Mouse (Mus musculus) cerebellum, postnatal 10 days (tissue): ENCODE results near the gene Gzmb.
"Not testable (repeated sequence)": the region's sequence is repeated elsewhere in the genome, so short reads cannot be mapped to it uniquely, and the experiment has no call there.

ENCODE experiments used
- DNase-seq, 2 experiments: peaks; one replicate each; pipeline ENCODE4 v3.0.0; 2021; ENCODE audit warnings: mixed read lengths in 2 of 2

The Gzmb gene

DNA sequence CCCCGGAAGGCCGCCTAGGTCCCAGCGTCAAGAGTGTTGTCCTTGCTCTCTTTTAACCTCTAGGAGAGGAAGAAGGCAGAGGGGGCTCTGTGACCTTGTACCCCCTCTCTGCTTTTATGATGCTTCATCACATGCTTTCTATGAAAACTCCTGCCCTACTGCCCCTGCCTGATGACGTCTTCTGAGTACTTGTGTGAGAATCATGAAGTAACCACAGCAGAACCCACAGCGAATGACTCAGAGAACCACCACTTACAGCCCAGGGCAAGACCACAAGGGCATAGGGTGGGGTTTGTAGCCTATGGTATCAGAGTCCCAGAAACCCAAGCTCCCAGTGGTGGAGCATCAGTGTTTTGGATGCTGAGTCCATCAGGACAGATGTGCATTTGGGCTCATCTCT is at the start of gene Gzmb:
Gene Gzmb (minus strand): TSS at position 108 of the 400 bp plus-strand sequence.
- no peak for DNase-seq

DNA sequence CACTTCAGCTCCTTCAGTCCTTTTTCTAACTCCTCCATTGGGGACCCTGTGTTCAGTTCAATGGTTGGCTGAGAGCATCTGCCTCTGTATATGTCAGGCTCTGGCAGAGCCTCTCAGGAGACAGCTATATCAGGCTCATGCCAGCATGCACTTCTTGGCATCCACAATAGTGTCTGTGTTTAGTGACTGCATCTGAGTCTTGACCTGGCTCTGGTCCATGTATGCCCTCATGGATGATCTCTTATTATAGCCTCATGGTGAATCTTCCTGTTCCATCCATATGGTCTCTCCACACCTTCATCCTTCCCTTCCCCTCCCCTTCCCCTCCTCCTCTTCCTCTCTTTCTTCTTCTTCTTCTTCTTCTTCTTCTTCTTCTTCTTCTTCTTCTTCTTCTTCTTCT is 49.7 kb upstream of the Gzmb start:
- peak; percentile 71 to 79 for DNase-seq

DNA sequence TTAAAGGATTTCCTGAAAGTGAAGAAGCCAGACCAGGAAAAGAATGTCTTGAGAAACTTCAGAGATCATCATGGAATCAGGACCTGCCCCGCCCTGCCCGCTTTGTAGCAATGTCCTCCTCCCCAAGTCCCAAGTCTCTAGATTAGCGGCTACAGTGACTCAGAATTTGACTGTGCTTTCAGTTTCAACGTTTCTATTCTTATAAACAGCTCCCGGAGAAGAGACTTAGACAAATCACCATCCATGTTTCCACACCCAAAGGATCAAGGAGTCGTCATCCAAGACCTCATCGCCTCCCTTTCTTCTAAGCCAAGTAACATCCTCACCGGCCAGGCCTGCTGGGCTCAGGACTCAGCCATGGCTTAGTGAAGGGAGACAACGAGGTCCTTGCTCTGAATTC is 48.2 kb upstream of the Gzmb start:
- DNase-seq: no peak

DNA sequence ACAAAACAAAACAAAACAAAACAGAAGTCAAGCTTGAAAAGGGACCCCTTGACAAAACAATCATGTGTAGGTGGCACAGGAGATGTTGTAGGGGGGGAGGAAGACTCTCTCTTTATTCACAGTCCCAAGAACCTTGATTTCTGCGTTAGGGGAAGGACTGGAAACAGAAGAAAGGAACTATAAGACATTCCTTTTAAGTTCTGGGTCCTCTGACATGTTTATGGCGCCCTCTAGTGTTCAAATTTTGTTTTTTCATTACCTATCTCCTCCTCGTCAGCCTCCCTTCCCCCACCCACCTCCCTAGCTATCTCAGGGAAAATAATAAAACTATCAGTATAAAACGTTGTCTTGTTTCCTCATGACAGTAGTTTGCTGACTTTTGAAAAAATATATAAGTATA is 42.1 kb upstream of the Gzmb start:
- DNase-seq: peak; percentile 64 to 91

DNA sequence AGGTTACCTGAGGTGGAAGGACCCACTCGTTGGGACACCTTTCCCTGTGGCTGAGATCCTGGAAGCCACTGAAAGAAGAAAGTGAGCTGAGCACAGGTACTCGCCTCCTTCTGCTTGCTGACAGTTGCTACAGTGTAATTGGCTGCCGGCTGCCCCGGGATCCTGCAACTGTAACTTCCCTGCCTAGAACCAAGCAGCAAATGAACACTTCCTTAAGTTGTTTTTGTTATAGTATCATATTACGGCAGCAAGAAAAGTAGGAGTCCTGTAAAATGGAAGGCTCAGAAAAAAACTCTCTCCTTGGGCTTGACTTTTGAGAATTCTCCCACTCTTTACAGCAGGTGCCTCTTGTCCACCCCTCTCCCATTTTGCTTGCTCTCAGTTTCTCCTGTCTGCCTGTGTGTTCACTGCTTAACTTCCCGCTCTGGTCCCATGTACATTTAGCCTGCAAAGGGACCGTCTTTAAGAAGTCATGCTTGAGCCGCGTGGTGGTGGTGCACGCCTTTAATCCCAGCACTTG is 41.5 kb upstream of the Gzmb start:
- no peak for DNase-seq

DNA sequence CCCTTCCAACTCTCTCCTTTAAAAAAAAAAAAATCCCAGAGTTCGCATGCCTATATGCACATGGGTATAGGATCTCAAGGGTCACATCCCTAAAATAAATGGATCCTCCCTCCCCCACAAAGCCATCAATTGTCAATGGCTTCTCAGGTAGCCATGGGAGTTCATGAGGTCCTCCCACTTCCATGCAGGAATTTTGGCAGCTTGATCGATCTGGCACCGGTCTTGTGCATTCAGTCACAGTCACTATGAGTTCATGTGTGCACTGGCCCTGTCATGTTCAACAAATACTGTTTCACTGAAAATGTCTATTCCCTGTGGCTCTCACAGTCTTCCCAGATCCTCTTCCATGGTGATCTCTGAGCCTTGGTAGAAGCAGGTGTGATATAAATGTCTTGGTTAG is 40.0 kb upstream of the Gzmb start:
- DNase-seq: peak; percentile 63 to 72

DNA sequence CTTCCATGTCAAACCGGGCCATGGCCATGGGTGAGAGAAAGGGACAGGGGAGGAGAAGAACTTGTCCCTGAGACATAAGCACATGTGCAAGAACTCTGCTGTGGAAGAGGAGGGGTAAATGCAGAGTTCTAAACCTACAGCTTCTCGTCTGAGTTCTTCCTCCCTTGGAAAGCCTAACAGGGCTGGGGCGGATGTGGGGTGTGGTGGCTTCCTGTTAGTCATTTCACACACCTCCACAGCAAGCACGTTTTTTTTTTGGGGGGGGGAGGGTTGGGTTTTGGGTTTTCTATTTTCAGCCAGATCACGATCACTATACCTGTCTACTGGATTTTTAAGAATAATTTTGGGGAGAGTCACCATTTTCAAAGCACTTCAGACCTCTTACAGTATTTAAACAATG is 34.7 kb upstream of the Gzmb start:
- no peak for DNase-seq

DNA sequence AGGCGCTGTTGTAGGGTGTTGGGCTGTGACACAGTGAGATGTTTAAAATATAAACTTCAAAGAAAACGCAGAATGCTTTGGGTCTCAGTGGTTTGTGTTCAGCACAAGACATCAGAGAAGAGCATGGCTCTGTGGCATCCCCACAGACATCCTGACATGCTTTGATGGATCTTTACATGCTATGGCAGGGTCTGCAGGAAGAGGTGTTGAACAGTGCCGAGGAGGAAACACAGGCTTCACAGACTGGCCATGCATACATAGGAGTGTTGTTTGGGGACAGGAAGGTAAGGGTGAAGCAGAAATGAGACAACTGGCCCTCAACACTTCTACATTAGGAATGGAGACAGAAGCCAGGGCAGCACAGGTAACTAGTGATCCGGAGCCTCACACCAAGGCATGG is 34.0 kb upstream of the Gzmb start:
- DNase-seq: no peak

DNA sequence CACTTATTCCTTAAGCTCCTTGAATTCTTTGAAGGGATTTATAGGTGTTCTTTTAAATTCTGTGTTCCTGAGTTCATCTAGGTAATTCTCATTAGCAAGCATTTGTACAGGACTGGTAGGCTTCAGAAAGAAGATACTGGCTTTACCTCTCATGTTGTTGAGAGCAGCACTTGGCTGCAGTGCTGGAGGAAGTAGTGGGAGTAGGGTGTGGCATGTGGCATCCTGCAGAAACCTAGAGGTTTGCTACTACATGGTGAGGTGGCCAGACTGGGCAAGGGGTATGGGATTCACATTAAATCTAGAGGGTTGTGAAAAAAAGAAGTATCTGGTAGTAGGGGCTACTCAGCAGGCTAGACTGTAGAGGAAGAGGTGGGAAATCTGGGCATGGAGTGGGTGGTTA is 31.1 kb upstream of the Gzmb start:
- no peak for DNase-seq

DNA sequence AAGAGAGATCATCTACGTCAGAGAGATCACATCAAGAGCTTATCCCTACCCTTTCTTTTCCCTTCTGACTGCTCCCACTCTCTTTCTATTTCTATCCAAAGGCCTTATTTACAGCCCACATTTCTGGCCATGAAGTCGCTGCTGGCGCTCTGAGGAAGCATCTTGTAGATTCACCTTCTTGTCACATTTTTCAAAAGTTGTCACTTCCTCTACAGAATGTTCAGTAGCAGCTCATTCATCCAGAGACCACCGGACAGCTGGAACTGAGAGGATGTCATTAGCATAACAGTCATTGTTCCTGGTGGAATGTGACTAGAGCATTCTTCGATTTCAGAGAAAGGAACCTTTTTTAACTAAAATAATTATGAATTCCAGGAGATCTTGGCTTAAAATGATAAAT is 26.6 kb upstream of the Gzmb start:
- no peak for DNase-seq

DNA sequence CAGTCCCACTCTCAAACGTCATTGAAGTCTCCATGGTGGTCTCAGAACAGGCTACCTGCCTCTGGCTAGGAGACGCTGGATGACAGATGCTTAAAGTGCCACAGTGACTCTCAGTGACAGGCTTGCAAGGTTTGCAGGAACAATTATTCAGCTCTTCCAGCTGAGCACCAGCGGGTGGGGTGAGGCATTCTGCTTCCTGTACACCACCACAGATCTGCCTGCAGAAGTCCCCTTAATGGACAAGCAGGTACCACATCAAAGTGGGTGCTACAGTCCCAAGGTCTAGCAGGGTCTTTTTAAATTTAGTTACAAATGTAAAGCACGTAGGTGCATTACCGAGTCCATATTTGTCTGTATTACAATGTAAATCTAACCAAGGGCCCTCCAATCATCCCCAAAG is 25.7 kb upstream of the Gzmb start:
- DNase-seq: no peak

DNA sequence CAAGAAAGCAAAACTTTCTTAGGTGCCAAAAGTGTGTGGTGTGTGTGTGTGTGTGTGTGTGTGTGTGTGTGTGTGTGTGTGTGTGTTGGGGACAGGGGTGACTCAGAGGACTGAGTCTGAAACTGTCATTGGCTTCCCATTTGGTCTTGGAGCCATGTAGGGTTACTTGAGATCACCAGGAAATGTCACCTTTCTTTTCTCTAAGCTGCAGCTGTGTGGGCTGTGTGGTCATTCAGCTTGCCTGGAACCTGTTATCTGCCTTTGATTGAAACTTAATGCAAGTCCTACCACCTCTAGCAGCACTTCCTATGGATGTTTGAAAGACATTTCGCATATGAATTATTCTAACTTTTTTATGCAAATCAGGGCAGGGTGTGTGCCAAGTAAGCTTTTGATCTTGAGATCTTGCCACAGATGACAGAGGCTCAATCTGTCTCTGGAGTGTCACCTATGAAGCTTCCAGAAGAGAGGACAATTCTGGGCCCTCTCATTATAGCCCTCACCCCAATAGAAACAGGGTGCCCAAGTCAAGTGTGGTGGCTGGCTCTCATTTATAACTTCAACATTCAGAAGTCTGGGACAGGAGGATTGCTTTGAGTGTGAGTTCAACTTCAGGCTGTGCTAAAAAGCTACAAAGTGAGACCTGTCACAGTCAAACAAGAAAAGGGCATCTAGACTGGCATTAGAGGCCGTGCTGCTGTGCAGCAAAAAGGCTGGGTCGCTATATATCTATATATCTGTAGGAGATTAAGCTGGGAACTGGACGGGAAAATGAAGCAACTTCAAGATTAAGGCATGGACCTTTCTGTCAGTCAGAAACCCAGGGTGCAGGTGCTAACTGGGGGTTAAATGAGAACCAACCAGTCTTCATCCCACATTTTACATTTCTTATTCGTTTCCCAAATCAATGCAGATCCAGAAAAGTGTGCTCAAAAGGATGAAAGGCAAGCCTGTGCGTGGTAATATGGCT is 22.6 kb upstream of the Gzmb start:
- DNase-seq: no peak

DNA sequence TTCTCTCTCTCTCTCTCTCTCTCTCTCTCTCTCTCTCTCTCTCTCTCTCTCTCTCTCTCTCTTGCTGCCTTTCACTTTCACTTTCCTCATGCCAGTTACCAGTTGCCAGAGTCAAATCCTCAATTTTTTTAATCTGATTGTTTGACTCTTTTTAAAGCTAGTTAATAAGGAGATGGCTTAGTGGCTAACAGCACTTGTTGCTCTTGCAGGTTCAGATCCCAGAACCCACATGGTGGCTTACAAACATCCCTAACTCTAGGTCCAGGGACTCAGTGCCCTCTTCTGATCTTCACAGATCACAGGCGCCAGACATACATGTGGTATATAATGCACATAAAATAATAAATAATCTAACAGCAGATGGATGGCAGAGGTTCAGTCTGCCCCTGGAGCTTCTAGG is 21.8 kb upstream of the Gzmb start:
- DNase-seq: no peak

DNA sequence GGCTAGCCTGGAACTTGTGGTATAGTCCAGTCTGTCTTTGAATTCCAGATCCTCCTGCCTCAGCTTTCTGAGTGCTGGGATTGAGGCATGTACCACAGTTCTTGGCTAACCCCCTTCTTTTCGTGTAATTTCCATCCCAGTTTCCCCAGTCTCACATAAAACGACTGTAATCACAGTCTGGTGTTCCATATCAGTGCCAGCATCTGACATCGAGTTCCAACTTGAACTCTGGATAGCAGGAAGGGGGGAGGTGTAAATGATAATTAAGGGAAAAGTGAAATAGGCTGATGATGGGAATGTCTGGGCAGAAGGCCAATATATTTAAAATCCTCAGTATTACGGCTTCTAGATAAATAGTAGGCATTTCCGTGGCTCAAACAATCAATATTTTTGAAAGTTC is 19.0 kb upstream of the Gzmb start:
- DNase-seq: no peak

DNA sequence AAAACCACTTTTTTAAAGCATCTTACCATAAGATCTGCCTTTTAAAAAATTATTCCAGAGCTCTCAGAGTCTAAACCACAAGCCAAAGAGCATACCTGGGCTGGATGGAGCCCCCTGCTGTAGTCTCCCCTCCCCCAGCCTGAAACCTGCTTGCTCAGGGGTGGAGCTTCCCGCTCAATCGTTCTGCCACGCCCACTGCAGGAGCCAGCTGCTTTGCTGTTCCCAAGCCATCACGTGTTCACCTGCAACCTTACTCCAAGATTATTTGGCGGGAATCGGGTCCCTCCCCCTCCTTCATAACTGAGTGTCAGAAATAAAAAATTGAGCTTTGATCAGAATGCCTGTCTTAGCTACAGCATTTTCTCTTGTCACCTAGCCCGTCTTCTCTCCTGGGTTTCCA is 16.6 kb upstream of the Gzmb start:
- DNase-seq: not testable (repeated sequence)

DNA sequence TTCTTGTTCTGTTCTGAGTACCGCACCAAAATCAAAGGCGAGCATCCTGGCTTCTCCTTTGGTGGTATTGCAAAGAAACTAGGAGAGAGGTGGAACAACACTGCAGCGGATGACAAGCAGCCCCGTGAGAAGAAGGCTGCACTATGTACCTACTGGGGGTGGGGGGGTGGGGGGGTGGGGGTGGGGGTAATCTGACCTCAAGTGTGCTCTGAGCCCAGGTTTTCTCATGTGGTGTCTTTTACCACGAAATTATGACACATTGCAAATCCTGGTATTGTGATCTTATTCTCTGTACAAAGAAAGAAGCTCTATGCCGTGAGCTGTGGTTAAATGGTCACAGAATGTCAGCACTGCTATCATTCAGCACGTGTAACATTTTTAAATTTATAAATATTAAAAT is 14.0 kb upstream of the Gzmb start:
- not testable (repeated sequence) for DNase-seq

DNA sequence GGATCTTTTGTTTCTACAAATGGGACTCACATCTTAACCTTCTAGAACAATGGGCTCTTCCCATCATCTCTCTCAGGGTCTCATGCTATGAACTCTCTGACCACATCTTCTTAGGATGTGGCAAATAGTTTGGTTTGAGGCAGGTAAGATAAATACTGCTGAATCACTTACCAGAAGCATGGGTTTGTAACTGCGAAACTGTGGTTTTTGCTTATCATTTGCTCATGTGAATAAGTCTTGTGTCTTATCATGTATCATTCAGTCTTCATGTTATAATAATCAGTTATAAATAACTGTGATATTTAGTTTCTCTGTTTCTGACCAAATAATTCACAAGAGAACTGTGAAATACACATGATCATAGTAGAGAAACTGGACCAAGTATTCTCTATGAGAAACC is 4.0 kb upstream of the Gzmb start:
- no peak for DNase-seq

DNA sequence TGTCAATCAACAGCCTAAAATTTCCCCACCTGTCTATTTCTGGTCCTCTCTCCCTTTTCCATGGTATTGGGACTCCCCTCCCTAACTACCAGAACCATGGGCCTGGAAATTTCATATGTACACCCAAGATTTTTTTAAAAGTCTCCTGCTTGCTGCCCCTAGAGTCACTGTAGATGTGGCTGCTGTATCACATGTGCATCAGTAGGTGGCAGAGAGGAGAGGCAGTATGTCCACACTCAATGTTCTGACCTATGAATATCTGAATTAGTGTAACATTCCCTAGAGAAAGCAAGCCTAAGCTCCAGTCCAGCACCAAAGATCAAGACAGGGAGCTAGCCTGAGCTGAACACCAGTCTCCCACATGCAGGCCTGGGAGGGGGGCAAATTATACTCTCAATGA is 21.7 kb downstream of the Gzmb start:
- DNase-seq: no peak

DNA sequence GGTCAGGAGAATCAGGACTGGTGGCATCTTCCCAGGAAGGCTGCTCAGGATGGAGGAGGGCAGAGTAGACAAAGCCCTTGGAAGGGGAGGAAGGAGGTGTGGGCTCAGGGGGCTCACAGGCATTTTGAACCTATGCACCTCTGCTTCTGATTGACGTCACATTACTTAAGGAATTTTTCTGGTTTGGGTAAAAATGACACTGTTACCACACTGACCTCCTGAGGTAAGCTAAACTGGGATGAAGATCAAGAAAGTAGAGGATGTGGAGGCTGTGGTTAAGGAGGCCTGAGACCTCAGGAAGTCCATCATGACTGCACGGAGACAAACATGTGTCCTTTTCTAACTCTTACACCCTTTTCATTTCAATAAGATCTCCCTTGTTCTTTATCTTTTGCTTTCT is 27.5 kb downstream of the Gzmb start, which contains the start of gene Gzmc:
Gene Gzmc (minus strand): TSS at position 101 of the 400 bp plus-strand sequence.
- DNase-seq: no peak

DNA sequence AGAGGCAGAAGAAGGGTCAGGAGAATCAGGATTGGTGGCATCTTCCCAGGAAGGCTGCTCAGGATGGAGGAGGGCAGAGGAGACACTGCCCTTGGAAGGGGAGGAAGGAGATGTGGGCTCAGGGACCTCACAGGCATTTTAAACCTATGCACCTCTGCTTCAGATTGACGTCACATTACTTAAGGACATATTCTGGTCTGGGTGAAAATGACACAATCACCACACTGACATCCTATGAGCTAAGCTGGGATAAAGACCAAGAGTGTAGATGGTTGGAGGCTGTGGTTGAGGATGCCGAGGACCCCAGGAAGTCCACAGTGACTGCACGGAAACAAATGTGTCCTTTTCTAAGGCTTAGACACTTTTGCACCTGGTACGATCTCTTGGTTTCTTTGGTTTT is 50.7 kb downstream of the Gzmb start, which contains the start of gene Gzmf:
Gene Gzmf (minus strand): TSS at position 101 of the 400 bp plus-strand sequence.
- DNase-seq: no peak
